Mouse (Mus musculus) stomach, postnatal 0 days (tissue): ENCODE measurements around the gene Slc7a14.

Source experiments
- CTCF ChIP-seq: IDR thresholded peaks from 2 replicates; pipeline ENCODE4 v1.5.1; 2016; ENCODE audit warnings: antibody characterized with exemption, low read depth, mild to moderate bottlenecking, moderate library complexity
- EP300 ChIP-seq: optimal IDR thresholded peaks from 2 replicates; pipeline ENCODE3; 2016; ENCODE audit warnings: antibody characterized with exemption

DNA sequence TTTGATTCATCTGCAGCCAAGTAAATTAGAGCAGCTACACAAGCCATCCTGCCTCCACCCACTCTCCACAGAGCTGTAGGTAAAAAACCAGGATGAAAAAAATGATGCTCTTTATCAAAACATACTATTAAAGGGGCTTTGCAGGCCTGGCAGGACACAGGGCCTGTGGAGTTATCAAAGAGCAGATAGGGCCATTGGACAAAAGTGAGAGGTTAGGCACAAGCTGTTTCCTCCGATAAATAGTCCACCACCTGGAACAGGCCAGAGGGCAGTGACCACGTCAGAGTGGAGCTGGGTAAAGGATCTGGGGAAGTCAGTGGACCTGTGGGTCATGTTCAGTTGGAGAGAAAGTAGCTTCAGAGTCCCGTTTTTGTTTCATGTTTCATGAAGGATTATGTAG, 57.6 kb downstream of the Slc7a14 start:
- TF ChIP-seq CTCF (no peak), EP300 (no peak)
